Mouse (Mus musculus) ES-E14 (cell line): Measurements from ENCODE around the gene Slc9a8.

Source experiments
- CHD2 ChIP-seq: IDR thresholded peaks from 2 replicates; pipeline ENCODE4 v1.6.1; 2014; ENCODE audit warnings: mild to moderate bottlenecking, low read depth, low read length, inconsistent platforms
- HCFC1 ChIP-seq: IDR thresholded peaks from 2 replicates; pipeline ENCODE4 v1.6.1; 2012; ENCODE audit warnings: low read length, inconsistent platforms, borderline replicate concordance; ENCODE audit not compliant: insufficient read depth
- ZC3H11A ChIP-seq: IDR thresholded peaks from 2 replicates; pipeline ENCODE4 v1.6.1; 2012; ENCODE audit warnings: low read depth, mild to moderate bottlenecking, inconsistent platforms, low read length, borderline replicate concordance
- ZNF384 ChIP-seq: IDR thresholded peaks from 2 replicates; pipeline ENCODE4 v1.6.1; 2012; ENCODE audit warnings: low read depth, low read length, inconsistent platforms

- TF ChIP-seq CHD2 (no peak), ZC3H11A (no peak), ZNF384 (no peak), HCFC1 (no peak)
These were observed 7.1 kb upstream of the Slc9a8 start for GRCm38 (mm10) chr2:167414461-167414860.
